Mouse (Mus musculus): ENCODE measurements around the gene Srsf4. TPM values are rescaled to one million over a fixed set of nuclear protein-coding genes. Genes with fewer than 3 reads are reported as not detected.

The Srsf4 gene
- total RNA-seq, 2 experiments from 2014 or later, result 85.9 to 145 TPM

DNA sequence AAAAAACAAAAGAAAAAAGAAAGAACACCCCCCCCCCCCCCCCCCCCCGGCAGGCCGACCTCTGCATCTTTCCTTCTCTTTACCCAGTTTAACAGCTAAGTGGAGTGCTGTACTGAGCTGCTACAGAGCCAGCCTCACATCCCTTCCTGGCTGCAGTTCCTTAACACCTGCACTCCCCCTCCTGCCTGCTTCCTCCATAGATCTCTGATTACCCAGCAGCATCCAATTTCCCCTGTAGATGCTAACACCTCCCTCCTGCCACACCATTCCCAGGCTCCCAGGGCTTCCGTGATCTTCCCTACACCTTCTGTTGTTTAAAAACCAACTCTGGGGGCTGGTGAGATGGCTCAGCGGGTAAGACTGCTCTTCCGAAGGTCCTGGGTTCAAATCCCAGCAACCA, 38.1 kb downstream of the Srsf4 start:
- no peak for ATAC-seq (replicated peaks; ENCODE audit: low FRiP score, poor library complexity, severe bottlenecking)

DNA sequence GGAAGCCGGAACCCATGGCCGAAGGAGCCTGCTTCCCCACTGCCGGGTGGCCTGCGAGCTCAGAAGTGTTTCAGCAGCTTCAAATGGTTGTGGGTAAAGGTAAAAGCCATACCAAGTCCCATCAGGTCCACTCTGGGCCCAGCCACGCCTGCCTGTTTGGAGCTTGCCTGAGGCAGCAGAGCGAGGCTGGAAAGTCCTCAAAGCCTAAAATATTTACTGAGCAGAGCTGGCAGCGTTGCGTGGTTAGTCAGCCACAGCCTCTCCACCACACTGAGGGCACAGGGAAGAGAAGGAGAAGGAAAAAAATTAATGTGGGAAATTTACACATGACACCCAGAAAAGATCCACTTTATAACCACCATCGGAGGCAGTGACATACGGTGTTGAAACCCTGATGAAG, 40.1 kb downstream of the Srsf4 start:
- no peak for ATAC-seq (replicated peaks; ENCODE audit: low FRiP score, poor library complexity, severe bottlenecking)

DNA sequence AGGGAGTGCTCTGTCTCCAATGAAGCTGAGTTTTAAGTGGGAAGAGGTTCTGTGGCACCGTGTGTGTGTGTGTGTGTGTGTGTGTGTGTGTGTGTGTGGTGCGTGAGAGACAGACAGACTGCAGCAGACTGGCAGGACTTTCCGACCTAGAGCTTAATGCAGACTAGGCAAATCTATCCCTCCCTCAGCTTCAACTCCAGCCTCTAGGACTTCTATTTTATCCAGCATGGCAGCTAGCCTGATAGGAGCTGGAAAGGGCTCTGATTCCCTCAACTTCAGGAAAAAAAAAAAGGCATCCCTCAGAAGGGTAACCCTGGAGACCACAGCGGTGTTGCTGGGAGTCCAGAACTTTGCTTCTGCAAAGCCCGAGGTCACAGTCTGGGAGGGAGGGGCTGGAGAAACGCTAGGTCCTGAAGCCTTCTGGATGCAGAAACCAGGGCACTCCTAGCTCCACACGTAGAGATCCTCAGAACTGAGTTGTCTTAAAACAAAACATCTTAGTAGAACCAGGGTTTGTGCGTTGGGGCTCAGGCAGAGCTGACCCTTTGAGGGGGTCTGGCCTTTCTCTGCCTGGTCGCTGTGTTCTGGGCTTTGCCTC, 40.7 kb downstream of the Srsf4 start:
- ATAC-seq (replicated peaks; ENCODE audit: low FRiP score, poor library complexity, severe bottlenecking), result no peak

DNA sequence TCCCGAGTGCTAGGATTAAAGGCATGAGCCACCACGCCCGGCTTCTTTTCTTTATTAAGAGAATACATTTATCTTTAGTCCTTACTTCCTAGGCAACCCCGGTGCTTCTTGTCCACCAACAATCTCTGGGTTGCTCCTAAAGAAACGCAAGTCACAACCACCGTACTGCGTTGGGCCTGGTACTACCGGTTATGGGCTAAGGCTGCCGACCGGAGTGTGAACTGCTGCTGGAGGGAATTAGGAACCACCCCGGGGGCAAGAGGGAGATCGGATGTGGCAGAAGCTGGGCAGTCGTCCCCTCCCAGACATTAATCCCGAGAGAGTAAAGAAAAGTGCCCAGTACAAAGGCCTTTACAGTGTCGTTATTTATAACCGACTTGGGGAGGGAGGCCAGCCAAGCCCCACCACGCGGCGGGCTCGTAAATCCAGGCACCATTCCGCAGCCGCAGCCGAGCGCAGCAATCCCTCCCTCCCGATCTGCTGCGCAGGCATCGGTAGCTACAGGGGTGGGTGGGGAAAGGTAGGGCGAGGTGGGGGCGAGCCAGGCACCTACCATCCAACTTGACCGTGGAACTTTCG, 41.6 kb downstream of the Srsf4 start:
- no peak for ATAC-seq (replicated peaks; ENCODE audit: low FRiP score, poor library complexity, severe bottlenecking)

DNA sequence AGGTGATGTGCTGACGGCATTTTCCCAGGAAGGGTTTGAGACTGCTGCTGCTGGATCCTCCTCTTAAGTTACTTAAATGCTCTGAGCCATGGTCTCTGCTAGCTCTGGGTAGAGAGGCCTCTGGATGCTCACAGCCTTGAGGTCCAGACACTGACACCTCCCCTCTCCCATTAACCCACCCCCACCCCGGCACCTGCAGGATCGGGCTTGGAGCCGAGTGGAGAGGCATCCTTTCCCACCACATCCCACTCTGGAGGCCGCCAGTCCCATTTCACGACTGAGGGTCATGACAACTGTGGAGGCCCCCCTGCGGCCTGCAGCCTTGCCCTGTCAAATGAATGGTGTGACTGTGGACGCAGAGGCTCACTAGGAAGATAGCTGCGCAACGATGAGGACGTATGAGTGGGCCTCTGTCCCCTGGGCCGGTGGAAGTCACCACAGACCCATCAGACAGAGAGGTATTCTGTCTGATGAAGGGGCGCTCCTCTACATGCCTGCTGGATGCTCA, 42.5 kb downstream of the Srsf4 start:
- ATAC-seq (replicated peaks; ENCODE audit: low FRiP score, poor library complexity, severe bottlenecking), result no peak

DNA sequence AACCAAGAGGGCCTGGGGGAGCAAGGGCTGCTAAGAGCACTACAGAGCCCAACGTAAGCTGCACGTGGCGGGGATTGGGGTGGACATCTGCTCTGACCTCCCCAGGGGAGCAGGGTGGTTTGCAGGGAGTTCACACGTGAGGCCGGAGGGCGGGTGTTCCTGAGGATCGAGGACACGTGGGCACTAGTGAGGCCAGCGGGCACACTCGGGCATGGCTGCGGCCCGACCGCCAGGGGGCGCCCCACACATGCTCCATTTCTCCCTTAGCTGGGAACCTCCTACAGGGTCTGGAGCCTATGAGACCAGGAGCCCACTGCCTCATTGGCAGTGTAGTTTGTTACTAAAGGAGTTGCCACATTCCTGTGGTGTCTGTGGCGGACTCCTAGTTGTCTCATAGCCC, 43.0 kb downstream of the Srsf4 start:
- peak; percentile 78 for ATAC-seq (replicated peaks; ENCODE audit: low FRiP score, poor library complexity, severe bottlenecking)

DNA sequence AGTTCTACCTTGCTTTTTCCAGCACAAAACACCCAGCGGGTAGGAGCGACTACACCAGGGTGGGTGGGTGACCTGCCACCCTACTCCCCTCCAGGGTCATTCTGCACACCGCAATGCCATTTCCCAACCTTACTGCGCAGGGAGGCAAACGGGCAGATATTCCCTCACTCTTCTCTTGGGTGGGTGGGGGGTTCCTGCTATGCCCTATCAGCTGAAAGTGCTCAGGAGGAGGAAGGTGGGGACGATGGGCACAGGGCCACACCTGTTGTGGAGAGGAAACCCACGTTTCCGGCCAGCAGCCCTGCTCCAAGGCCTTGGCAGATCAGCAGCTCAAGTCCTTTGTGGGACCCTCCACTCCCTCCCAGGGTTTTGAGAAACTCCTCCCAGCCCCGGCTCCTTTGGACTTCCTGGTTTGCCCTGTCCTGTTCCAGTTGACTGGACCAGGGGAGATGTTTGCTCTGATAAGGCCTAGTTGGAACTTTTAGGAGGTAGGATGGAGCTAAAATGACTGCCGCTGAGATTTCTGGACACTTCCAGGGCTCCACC, 43.7 kb downstream of the Srsf4 start:
- no peak for ATAC-seq (replicated peaks; ENCODE audit: low FRiP score, poor library complexity, severe bottlenecking)

DNA sequence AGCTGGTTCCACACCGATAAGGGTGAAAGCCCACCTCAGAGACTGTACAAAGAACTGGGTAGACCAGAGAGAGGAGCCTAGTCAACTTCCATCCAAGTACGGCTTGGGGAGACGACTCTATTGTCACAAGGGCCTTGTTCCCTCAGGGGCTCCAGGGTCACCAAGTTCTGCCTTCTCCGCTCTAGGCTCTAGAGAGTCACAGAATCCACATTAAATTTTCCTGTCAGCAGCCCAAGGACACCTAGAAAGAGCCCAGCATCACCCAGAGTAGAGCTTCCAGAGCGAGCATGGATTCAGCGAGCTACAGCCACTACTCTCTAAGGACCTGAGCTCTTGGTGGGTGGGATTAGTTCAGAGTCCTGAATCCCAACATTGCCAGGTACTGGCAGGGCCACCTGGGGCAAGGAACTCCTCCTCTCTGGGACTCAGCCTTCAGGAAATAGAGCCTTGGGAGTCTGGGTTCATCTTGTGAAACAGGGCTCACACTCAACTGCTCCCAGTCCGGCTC, 44.7 kb downstream of the Srsf4 start:
- ATAC-seq (replicated peaks; ENCODE audit: low FRiP score, poor library complexity, severe bottlenecking), result no peak

DNA sequence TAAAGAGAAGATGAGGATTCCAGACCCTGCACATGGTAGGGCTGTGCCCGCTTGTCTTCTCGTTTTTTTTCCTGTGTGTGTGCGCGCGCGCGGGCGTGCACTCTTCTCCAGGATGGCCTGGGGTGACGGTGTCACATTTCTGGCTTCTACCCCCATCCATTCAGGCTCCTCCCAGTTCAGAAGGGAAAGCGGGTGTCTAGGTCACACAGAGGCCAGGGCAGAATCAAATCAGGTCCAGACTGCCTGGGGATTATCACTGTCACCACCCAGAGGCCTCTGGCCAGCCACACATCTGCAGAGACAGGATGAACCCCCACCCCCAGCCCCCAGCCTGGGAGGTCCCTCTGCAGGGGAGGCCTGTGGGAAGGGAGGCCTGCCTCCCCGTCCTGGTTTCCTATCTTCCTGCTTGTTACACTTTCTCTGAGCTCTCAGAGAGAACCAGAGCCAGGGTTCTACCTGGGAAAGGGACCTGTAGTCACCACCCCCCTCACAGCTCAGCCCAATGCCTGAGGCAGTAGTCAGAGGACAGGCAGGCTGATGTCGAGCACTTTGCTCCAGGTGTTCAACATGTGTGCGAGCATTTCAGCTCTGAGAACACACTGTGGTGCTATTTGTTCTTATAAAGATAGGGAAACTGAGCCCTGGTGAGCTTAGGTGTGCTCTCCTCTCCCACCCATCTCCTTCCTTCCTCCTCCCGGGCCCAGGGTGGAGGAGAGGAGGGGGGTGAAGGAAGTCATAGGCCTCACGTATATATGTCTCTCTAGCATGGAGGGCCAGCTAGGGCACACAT, 45.5 kb downstream of the Srsf4 start:
- ATAC-seq (replicated peaks; ENCODE audit: low FRiP score, poor library complexity, severe bottlenecking), result no peak

- ATAC-seq (replicated peaks; ENCODE audit: low FRiP score, poor library complexity, severe bottlenecking), result no peak
Observed at GRCm38 (mm10) chr4:131919506-131920140, 46.2 kb downstream of the Srsf4 start.

GRCm38 (mm10) chr4:131920141-131920594, 46.8 kb downstream of the Srsf4 start:
- no peak for ATAC-seq (replicated peaks; ENCODE audit: low FRiP score, poor library complexity, severe bottlenecking)

DNA sequence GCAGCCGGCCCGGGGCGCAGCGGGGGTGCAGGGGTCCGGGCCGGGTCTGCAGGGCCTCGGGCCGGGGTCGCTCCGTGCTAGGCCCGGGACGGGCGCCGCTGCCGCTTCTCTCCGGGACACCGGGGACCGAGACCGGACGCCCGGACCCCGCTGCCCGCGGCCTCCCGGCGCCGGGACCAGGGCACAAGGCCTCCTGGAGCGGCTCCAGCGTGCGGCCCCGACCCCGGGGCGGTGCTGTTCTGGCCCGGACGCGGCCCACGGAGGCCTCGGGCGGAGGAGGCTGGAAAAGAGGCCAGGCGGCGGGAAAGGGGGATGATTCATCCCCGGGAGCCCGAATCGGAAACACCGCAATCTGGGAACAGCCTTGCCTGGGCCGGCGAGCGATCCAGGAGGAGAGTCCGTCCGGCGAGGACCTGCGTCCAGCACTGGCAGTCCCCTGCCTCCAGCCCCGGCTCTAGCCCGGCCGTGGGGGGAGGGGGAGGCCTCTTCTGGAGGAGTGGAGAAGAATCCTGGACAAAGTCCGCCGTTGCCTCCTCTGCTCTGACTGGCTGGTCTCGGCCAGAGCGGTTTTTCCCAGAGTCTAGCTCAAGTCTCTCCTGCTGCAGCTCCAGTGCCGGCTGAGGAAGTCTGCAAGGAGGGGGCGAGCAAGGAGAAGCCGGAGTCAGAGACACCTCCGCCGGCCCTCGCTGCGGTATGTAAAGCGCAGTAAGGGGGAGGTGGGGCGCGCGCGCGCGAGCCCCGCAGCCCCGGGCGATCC, 47.4 kb downstream of the Srsf4 start:
- ATAC-seq (replicated peaks; ENCODE audit: low FRiP score, poor library complexity, severe bottlenecking), result no peak

DNA sequence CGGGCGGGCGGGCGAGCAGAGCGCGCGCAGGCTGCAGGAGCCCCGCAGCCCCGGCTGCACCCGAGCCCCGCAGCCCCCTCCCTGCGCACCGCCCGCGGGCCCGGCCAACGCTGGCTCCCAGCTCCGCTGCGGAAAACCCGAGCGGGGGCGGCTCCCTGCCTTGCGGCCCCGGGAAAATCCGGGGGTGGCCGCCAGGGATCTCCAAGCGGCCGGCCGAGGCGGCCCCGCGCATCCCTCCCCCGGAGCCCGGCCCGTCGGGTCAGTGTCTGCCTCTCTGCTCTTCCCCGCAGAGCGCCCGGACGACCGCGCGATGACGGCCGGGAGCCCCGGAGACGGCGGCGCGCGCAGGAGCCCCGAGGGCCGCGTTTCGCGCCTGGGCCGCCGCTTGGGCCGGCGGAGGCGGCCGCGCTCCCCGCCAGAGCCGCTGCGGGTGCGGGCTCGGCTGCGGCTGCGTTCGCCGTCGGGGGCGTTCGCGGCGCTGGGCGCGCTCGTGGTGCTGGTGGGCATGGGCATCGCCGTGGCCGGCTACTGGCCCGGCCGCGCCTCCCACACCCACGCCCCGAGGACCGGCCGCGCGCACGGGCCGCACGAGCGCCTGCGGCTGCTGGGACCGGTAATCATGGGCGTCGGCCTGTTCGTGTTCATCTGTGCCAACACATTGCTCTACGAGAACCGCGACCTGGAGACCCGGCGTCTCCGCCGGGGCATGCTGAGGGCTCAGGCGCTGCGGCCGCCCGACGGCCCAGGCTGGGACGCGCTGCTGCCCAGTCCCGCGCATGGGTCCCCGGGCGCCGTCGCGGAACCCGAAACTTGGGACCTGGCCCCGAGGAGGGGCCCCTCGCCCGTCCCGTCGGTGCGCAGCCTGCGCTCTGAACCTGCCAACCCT, 48.3 kb downstream of the Srsf4 start, which contains the start of gene Tmem200b:
TSS of gene Tmem200b (plus strand) at position 311 of the 886 bp plus-strand sequence.
- ATAC-seq (replicated peaks; ENCODE audit: low FRiP score, poor library complexity, severe bottlenecking), result 0 out of 2 replicates have a peak, but pooled peaks have one; percentile 21

GRCm38 (mm10) chr4:131922404-131922803, 49.0 kb downstream of the Srsf4 start:
- ATAC-seq (replicated peaks; ENCODE audit: low FRiP score, poor library complexity, severe bottlenecking), result no peak

GRCm38 (mm10) chr4:131924096-131924810, 50.8 kb downstream of the Srsf4 start:
- no peak for ATAC-seq (replicated peaks; ENCODE audit: low FRiP score, poor library complexity, severe bottlenecking)

DNA sequence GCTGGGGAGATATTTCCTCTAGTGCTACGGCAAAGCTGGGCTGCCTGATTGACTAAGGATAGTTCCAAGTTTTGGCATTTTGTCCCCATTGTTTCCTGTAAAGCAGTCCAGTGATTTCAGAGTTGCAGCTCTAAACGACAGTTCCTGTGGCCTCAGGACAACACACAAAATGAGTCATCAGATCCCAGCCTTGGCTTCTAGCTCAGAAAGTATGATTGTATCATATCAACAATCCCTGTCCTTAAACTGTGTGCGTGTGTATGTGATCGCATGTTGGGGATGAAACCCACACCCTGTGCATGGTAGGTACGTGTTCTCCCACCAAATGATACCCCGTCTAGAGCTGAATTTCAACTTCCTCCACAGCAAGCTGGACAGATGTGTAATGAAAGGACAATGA, 55.7 kb downstream of the Srsf4 start:
- ATAC-seq (replicated peaks; ENCODE audit: low FRiP score, poor library complexity, severe bottlenecking), result no peak

DNA sequence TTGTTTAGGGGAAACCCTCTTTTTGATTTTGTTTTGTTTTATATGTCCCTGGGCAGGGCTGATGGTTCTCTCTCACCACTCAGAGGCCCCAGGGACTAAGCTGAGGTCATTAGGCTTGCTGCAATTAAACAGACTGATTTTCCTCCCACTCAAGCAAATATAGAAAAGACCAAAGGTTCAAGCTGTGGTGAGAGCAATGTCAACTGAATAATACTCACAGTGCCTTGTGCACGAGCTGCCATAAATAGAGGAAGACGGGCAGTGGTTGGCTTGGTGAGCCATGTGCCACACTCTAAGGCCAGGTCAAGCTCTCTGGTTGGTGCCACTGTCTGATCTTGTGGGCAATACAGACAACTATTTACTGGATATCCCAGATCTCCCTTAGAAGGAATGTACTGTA, 66.0 kb downstream of the Srsf4 start:
- ATAC-seq (replicated peaks; ENCODE audit: low FRiP score, poor library complexity, severe bottlenecking), result no peak

DNA sequence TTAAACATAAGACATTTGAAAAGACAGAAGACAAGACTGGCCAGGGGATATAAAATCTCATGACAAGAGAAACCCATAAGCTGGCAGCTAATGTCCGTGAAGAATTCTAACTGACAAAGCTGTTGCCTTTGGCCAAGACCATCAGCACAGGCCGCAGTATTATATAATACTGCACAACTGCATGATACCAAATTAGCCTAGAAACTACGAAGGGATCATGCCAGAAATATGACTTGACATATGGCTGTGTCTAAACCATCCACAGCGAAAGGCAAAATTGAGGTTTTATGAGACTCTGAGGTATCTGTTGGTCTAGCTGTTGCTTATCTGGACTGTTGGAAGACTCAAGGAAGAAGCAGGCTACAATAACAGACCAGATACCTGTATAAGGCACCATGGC, 67.4 kb downstream of the Srsf4 start:
- ATAC-seq (replicated peaks; ENCODE audit: low FRiP score, poor library complexity, severe bottlenecking), result no peak
